Mouse (Mus musculus): ENCODE results near the gene Rec114.
A peak's percentile ranks its signal among the peaks of the same experiment; 100 is the strongest.

The Rec114 gene

GRCm38 (mm10) chr9:58662007-58662406, 81.8 kb downstream of the Rec114 start:
- no peak for DNase-seq (ENCODE audit: low spot score in 2 of 2)

- DNase-seq (ENCODE audit: low spot score in 2 of 2): no peak
Measured at GRCm38 (mm10) chr9:58660673-58661072, 83.1 kb downstream of the Rec114 start.

GRCm38 (mm10) chr9:58659989-58660388, 83.8 kb downstream of the Rec114 start:
- no peak for DNase-seq (ENCODE audit: low spot score in 2 of 2)

GRCm38 (mm10) chr9:58659331-58659730, 84.4 kb downstream of the Rec114 start:
- no peak for DNase-seq (ENCODE audit: low spot score in 2 of 2)

- no peak for DNase-seq (ENCODE audit: low spot score in 2 of 2)
Measured at GRCm38 (mm10) chr9:58658596-58659309, 85.0 kb downstream of the Rec114 start.

- DNase-seq (ENCODE audit: low spot score in 2 of 2): no peak
Measured at GRCm38 (mm10) chr9:58657735-58658512, 85.8 kb downstream of the Rec114 start.

- no peak for DNase-seq (ENCODE audit: low spot score in 2 of 2)
Measured at GRCm38 (mm10) chr9:58656824-58657223, 86.9 kb downstream of the Rec114 start.

GRCm38 (mm10) chr9:58656396-58656795, 87.4 kb downstream of the Rec114 start:
- DNase-seq (ENCODE audit: low spot score in 2 of 2): no peak

- DNase-seq (ENCODE audit: low spot score in 2 of 2): no peak
Measured at GRCm38 (mm10) chr9:58654494-58654893, 89.3 kb downstream of the Rec114 start.

- peak in 1 of 2 experiments; percentile 61 for DNase-seq (ENCODE audit: low spot score in 2 of 2)
Measured at GRCm38 (mm10) chr9:58651993-58652392, 91.8 kb downstream of the Rec114 start.

GRCm38 (mm10) chr9:58649265-58649626, 94.5 kb downstream of the Rec114 start:
- no peak for DNase-seq (ENCODE audit: low spot score in 2 of 2)

- DNase-seq (ENCODE audit: low spot score in 2 of 2): no peak
Measured at GRCm38 (mm10) chr9:58648406-58649264, 95.1 kb downstream of the Rec114 start.

GRCm38 (mm10) chr9:58630441-58630840, 113.3 kb downstream of the Rec114 start:
- no peak for DNase-seq (ENCODE audit: low spot score in 2 of 2)

GRCm38 (mm10) chr9:58627197-58627596, 116.6 kb downstream of the Rec114 start:
- no peak for DNase-seq (ENCODE audit: low spot score in 2 of 2)

GRCm38 (mm10) chr9:58623009-58623408, 120.8 kb downstream of the Rec114 start:
- DNase-seq (ENCODE audit: low spot score in 2 of 2): no peak

- no peak for DNase-seq (ENCODE audit: low spot score in 2 of 2)
Measured at GRCm38 (mm10) chr9:58615064-58615938, 128.5 kb downstream of the Rec114 start.

- peak in 1 of 2 experiments; percentile 22 for DNase-seq (ENCODE audit: low spot score in 2 of 2)
Measured at GRCm38 (mm10) chr9:58613790-58614189, 130.0 kb downstream of the Rec114 start.
